Mouse (Mus musculus): ENCODE data around the gene Maml3. TPM values are rescaled to one million over a fixed set of nuclear protein-coding genes. Genes with fewer than 3 reads are reported as not detected.
A peak's percentile ranks its signal among the peaks of the same experiment; 100 is the strongest.

The Maml3 gene
- total RNA-seq, 2 experiments from 2014 or later, result 6.5 to 7.3 TPM

GRCm38 (mm10) chr3:52007602-52008252 lies 97.1 kb downstream of the Maml3 start:
- DNase-seq (ENCODE audit: low spot score in 2 of 2), result peak in 1 of 2 experiments; percentile 31

- no peak for DNase-seq (ENCODE audit: low spot score in 2 of 2)
Observed at GRCm38 (mm10) chr3:52006721-52007330, 98.0 kb downstream of the Maml3 start.

- DNase-seq (ENCODE audit: low spot score in 2 of 2), result no peak
Observed at GRCm38 (mm10) chr3:52003663-52004062, 101.2 kb downstream of the Maml3 start.

- DNase-seq (ENCODE audit: low spot score in 2 of 2), result no peak
Observed at GRCm38 (mm10) chr3:52001518-52001895, 103.4 kb downstream of the Maml3 start.

GRCm38 (mm10) chr3:52000871-52001517 lies 103.9 kb downstream of the Maml3 start:
- no peak for DNase-seq (ENCODE audit: low spot score in 2 of 2)

GRCm38 (mm10) chr3:51999671-52000437 lies 105.0 kb downstream of the Maml3 start:
- DNase-seq (ENCODE audit: low spot score in 2 of 2), result peak in 1 of 2 experiments; percentile 30

GRCm38 (mm10) chr3:51998511-51999399 lies 106.1 kb downstream of the Maml3 start:
- DNase-seq (ENCODE audit: low spot score in 2 of 2), result no peak

- DNase-seq (ENCODE audit: low spot score in 2 of 2), result no peak
Observed at GRCm38 (mm10) chr3:51997616-51998015, 107.3 kb downstream of the Maml3 start.

- DNase-seq (ENCODE audit: low spot score in 2 of 2), result no peak
Observed at GRCm38 (mm10) chr3:51986507-51986906, 118.4 kb downstream of the Maml3 start.

- no peak for DNase-seq (ENCODE audit: low spot score in 2 of 2)
Observed at GRCm38 (mm10) chr3:51981496-51981895, 123.4 kb downstream of the Maml3 start.

- DNase-seq (ENCODE audit: low spot score in 2 of 2), result no peak
Observed at GRCm38 (mm10) chr3:51977654-51978352, 127.1 kb downstream of the Maml3 start.

GRCm38 (mm10) chr3:51974601-51975000 lies 130.3 kb downstream of the Maml3 start:
- DNase-seq (ENCODE audit: low spot score in 2 of 2), result no peak

GRCm38 (mm10) chr3:51974153-51974552 lies 130.7 kb downstream of the Maml3 start:
- DNase-seq (ENCODE audit: low spot score in 2 of 2), result no peak

- DNase-seq (ENCODE audit: low spot score in 2 of 2), result no peak
Observed at GRCm38 (mm10) chr3:51972576-51972975, 132.3 kb downstream of the Maml3 start.

GRCm38 (mm10) chr3:51970489-51970888 lies 134.4 kb downstream of the Maml3 start:
- no peak for DNase-seq (ENCODE audit: low spot score in 2 of 2)

- no peak for DNase-seq (ENCODE audit: low spot score in 2 of 2)
Observed at GRCm38 (mm10) chr3:51969451-51969850, 135.4 kb downstream of the Maml3 start.

GRCm38 (mm10) chr3:51965841-51966240 lies 139.0 kb downstream of the Maml3 start:
- no peak for DNase-seq (ENCODE audit: low spot score in 2 of 2)

GRCm38 (mm10) chr3:51965436-51965835 lies 139.4 kb downstream of the Maml3 start:
- no peak for DNase-seq (ENCODE audit: low spot score in 2 of 2)

GRCm38 (mm10) chr3:51965008-51965407 lies 139.9 kb downstream of the Maml3 start:
- no peak for DNase-seq (ENCODE audit: low spot score in 2 of 2)

All from gastrocnemius, postnatal 4 days (tissue).